Mouse (Mus musculus): ENCODE measurements at regions not wholly inside any gene's neighbourhood (a gene's known extent, or its start where the extent isn't known, plus 50 kb on each side); places are given as distances from the start of the nearest gene placed in this dataset.

GRCm38 (mm10) chr4:106244384-106244819 is 71.6 kb upstream of the Usp24 start:
- WGBS: 82% methylated on average over 14 of the region's 14 CpGs
- Histone ChIP-seq H3K27ac (ENCODE audit: control insufficient read depth, insufficient read depth, low read depth, low read length, poor library complexity) (no peak overlapping the region), H3K4me1 (ENCODE audit: control insufficient read depth, insufficient read depth, low read length) (peaks cover 3% of the 10 kb centered on the region), H3K4me3 (replicated peaks; ENCODE audit: control insufficient read depth, low read depth, low read length) (no peak overlapping the region)
- no peak for TF ChIP-seq POLR2A (IDR thresholded peaks at IDR 0.05; ENCODE audit: borderline replicate concordance, control insufficient read depth, low read depth, low read length)
- no peak for TF ChIP-seq CTCF (IDR thresholded peaks at IDR 0.05; ENCODE audit: control insufficient read depth, insufficient read depth, low read length)

GRCm38 (mm10) chr4:106244826-106245510 is 71.0 kb upstream of the Usp24 start:
- Histone ChIP-seq H3K4me1 (ENCODE audit: control insufficient read depth, insufficient read depth, low read length) (peaks cover 3% of the 10 kb centered on the region), H3K27ac (ENCODE audit: control insufficient read depth, insufficient read depth, low read depth, low read length, poor library complexity) (no peak overlapping the region; the same call in 1 of the 2 replicates), H3K4me3 (replicated peaks; ENCODE audit: control insufficient read depth, low read depth, low read length) (no peak overlapping the region)
- WGBS: 44% methylated on average over 9 of the region's 9 CpGs
- TF ChIP-seq POLR2A (IDR thresholded peaks at IDR 0.05; ENCODE audit: borderline replicate concordance, control insufficient read depth, low read depth, low read length): no peak
- no peak for TF ChIP-seq CTCF (IDR thresholded peaks at IDR 0.05; ENCODE audit: control insufficient read depth, insufficient read depth, low read length)

GRCm38 (mm10) chr4:106246695-106247094 is 69.3 kb upstream of the Usp24 start:
- Histone ChIP-seq H3K4me3 (replicated peaks; ENCODE audit: control insufficient read depth, low read depth, low read length) (no peak overlapping the region), H3K4me1 (ENCODE audit: control insufficient read depth, insufficient read depth, low read length) (peaks cover 3% of the 10 kb centered on the region), H3K27ac (ENCODE audit: control insufficient read depth, insufficient read depth, low read depth, low read length, poor library complexity) (no peak overlapping the region)
- peak; percentile 9; the same call in 1 of the 2 replicates for TF ChIP-seq CTCF (IDR thresholded peaks at IDR 0.05; ENCODE audit: control insufficient read depth, insufficient read depth, low read length)
- no peak for TF ChIP-seq POLR2A (IDR thresholded peaks at IDR 0.05; ENCODE audit: borderline replicate concordance, control insufficient read depth, low read depth, low read length)
- WGBS: 86% methylated on average over 2 of the region's 2 CpGs

- WGBS: 95% methylated on average over 5 of the region's 5 CpGs
- Histone ChIP-seq H3K4me3 (replicated peaks; ENCODE audit: control insufficient read depth, low read depth, low read length) (no peak overlapping the region), H3K27ac (ENCODE audit: control insufficient read depth, insufficient read depth, low read depth, low read length, poor library complexity) (no peak overlapping the region), H3K4me1 (ENCODE audit: control insufficient read depth, insufficient read depth, low read length) (peaks cover 3% of the 10 kb centered on the region)
- no peak for TF ChIP-seq CTCF (IDR thresholded peaks at IDR 0.05; ENCODE audit: control insufficient read depth, insufficient read depth, low read length)
- no peak for TF ChIP-seq POLR2A (IDR thresholded peaks at IDR 0.05; ENCODE audit: borderline replicate concordance, control insufficient read depth, low read depth, low read length)
Measured at GRCm38 (mm10) chr4:106247398-106247797, 68.6 kb upstream of the Usp24 start.

GRCm38 (mm10) chr4:106248272-106248671 is 67.7 kb upstream of the Usp24 start:
- no peak overlapping the region for H3K4me3 ChIP-seq (replicated peaks; ENCODE audit: control insufficient read depth, low read depth, low read length)
- peak overlapping the region; percentile 45; the same call in 1 of the 2 replicates for H3K27ac ChIP-seq (ENCODE audit: control insufficient read depth, insufficient read depth, low read depth, low read length, poor library complexity)
- H3K4me1 ChIP-seq (ENCODE audit: control insufficient read depth, insufficient read depth, low read length): peaks cover 3% of the 10 kb centered on the region
- 59% methylated on average over 8 of the region's 8 CpGs for WGBS
- TF ChIP-seq POLR2A (IDR thresholded peaks at IDR 0.05; ENCODE audit: borderline replicate concordance, control insufficient read depth, low read depth, low read length): no peak
- TF ChIP-seq CTCF (IDR thresholded peaks at IDR 0.05; ENCODE audit: control insufficient read depth, insufficient read depth, low read length): no peak

GRCm38 (mm10) chr4:106249028-106249782 is 66.8 kb upstream of the Usp24 start:
- Histone ChIP-seq H3K4me1 (ENCODE audit: control insufficient read depth, insufficient read depth, low read length) (peaks cover 3% of the 10 kb centered on the region), H3K4me3 (replicated peaks; ENCODE audit: control insufficient read depth, low read depth, low read length) (no peak overlapping the region), H3K27ac (ENCODE audit: control insufficient read depth, insufficient read depth, low read depth, low read length, poor library complexity) (peak overlapping the region; percentile 24)
- WGBS: 43% methylated on average over 7 of the region's 7 CpGs
- TF ChIP-seq CTCF (IDR thresholded peaks at IDR 0.05; ENCODE audit: control insufficient read depth, insufficient read depth, low read length) (no peak), POLR2A (IDR thresholded peaks at IDR 0.05; ENCODE audit: borderline replicate concordance, control insufficient read depth, low read depth, low read length) (no peak)

GRCm38 (mm10) chr4:106250048-106250447 is 66.0 kb upstream of the Usp24 start:
- peaks cover 2% of the 10 kb centered on the region; the same call in 1 of the 2 replicates for H3K4me1 ChIP-seq (ENCODE audit: control insufficient read depth, insufficient read depth, low read length)
- no peak overlapping the region for H3K27ac ChIP-seq (ENCODE audit: control insufficient read depth, insufficient read depth, low read depth, low read length, poor library complexity)
- TF ChIP-seq CTCF (IDR thresholded peaks at IDR 0.05; ENCODE audit: control insufficient read depth, insufficient read depth, low read length) (no peak), POLR2A (IDR thresholded peaks at IDR 0.05; ENCODE audit: borderline replicate concordance, control insufficient read depth, low read depth, low read length) (no peak)
- H3K4me3 ChIP-seq (replicated peaks; ENCODE audit: control insufficient read depth, low read depth, low read length): no peak overlapping the region
- 68% methylated on average over 2 of the region's 2 CpGs for WGBS

GRCm38 (mm10) chr4:106251430-106251829 is 64.6 kb upstream of the Usp24 start:
- Histone ChIP-seq H3K4me3 (replicated peaks; ENCODE audit: control insufficient read depth, low read depth, low read length) (no peak overlapping the region), H3K4me1 (ENCODE audit: control insufficient read depth, insufficient read depth, low read length) (no peaks in the 10 kb centered on the region; the same call in 1 of the 2 replicates), H3K27ac (ENCODE audit: control insufficient read depth, insufficient read depth, low read depth, low read length, poor library complexity) (no peak overlapping the region)
- WGBS: 44% methylated on average over 1 of the region's 1 CpGs
- TF ChIP-seq CTCF (IDR thresholded peaks at IDR 0.05; ENCODE audit: control insufficient read depth, insufficient read depth, low read length): no peak
- TF ChIP-seq POLR2A (IDR thresholded peaks at IDR 0.05; ENCODE audit: borderline replicate concordance, control insufficient read depth, low read depth, low read length): no peak
